Comparison of ENCODE assay signal across 37 mouse cellular contexts in the genomic region with DNA sequence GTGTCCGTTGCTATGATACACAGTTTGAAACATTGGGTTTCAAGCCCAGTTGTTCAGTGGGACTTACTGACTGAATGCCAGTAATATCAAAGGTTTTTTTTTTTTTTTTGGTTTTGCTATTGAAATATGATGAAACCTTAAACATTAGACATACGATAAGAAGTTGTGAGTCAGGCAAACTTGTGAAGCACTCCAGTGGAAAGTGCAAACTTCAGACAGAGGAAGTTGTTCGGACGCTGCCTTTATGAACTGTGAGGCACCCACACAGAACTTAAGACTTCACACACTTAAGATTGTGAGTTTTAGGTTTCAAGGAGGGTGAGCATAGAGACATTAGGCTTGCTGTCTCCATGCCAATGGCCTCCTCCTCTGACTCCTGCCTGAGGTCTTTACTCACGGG. TPM values are rescaled to one million over a fixed set of nuclear protein-coding genes. Genes with fewer than 3 reads are reported as not detected.
"Had no signal": no experiment of that assay in that cellular context is flagged by ENCODE, and none has a peak within 500 bp of the region (broad histone marks: within the 10 kb centered on the region; RNA-seq: fewer than 3 reads in every experiment).

No protein-coding gene starts in this region.

- ATAC-seq: hindbrain, postnatal 0 days; intestine, embryonic 16.5 days had no signal

- H3K9ac ChIP-seq: heart, embryonic 13.5 days; heart, embryonic 15.5 days; hindbrain, embryonic 13.5 days; hindbrain, embryonic 15.5 days; kidney, embryonic 15.5 days; limb, embryonic 13.5 days; limb, embryonic 15.5 days had no signal

- H3K4me2 ChIP-seq: heart, embryonic 11.5 days; heart, embryonic 13.5 days; heart, embryonic 15.5 days; hindbrain, embryonic 13.5 days; hindbrain, embryonic 15.5 days; kidney, embryonic 15.5 days; limb, embryonic 13.5 days; limb, embryonic 15.5 days; liver, embryonic 11.5 days had no signal

- H3K4me1 ChIP-seq: heart, embryonic 15.5 days; hindbrain, embryonic 15.5 days; kidney, embryonic 15.5 days; limb, embryonic 13.5 days; limb, embryonic 15.5 days had no signal

- H3K9me3 ChIP-seq: heart, embryonic 13.5 days; heart, embryonic 15.5 days; hindbrain, embryonic 13.5 days; hindbrain, embryonic 15.5 days; kidney, embryonic 15.5 days; limb, embryonic 13.5 days; limb, embryonic 15.5 days had no signal

- H3K27me3 ChIP-seq: heart, embryonic 13.5 days; heart, embryonic 15.5 days; hindbrain, embryonic 13.5 days; hindbrain, embryonic 15.5 days; kidney, embryonic 15.5 days; limb, embryonic 13.5 days; limb, embryonic 15.5 days had no signal

- H3K27ac ChIP-seq: gastrocnemius, adult 2 months; heart, adult 2 months; heart, embryonic 13.5 days; heart, embryonic 15.5 days; hindbrain, embryonic 13.5 days; hindbrain, embryonic 15.5 days; hindbrain, postnatal 0 days; kidney, embryonic 15.5 days; kidney, postnatal 0 days; limb, embryonic 13.5 days; limb, embryonic 15.5 days had no signal

- DNase-seq: gastrocnemius, adult 2 months; gastrocnemius, postnatal 10 days; gastrocnemius, postnatal 25 days; heart, adult 11 months; heart, adult 2 months; heart, postnatal 14 days; heart, postnatal 36 days; kidney, adult 11 months; kidney, adult 2 months; kidney, adult 9 months; kidney, postnatal 14 days; kidney, postnatal 36 days; layer of hippocampus, postnatal 36 days; left cerebral cortex, postnatal 4 days had no signal

- H3K4me3 ChIP-seq: gastrocnemius, adult 2 months; heart, adult 2 months; heart, embryonic 13.5 days; heart, embryonic 15.5 days; hindbrain, embryonic 13.5 days; hindbrain, embryonic 15.5 days; kidney, embryonic 15.5 days; limb, embryonic 13.5 days; limb, embryonic 15.5 days had no signal

- H3K36me3 ChIP-seq: heart, embryonic 13.5 days; heart, embryonic 15.5 days; hindbrain, embryonic 13.5 days; hindbrain, embryonic 15.5 days; kidney, embryonic 15.5 days; limb, embryonic 13.5 days; limb, embryonic 15.5 days had no signal

RNA-seq across cellular contexts. Expression of a gene that starts 0.5 kb away (rescaled TPM):
- total RNA-seq: gastrocnemius, adult 2 months; gastrocnemius, postnatal 10 days; gastrocnemius, postnatal 25 days; heart, adult 2 months; heart, postnatal 14 days; heart, postnatal 36 days; hematopoietic stem cell, adult 5-6 weeks; layer of hippocampus, adult 18-20 months; layer of hippocampus, postnatal 10 days; layer of hippocampus, postnatal 36 days; left cerebral cortex, adult 18-20 months; left cerebral cortex, adult 8-10 months; left cerebral cortex, postnatal 10 days; left cerebral cortex, postnatal 25 days; left cerebral cortex, postnatal 4 days had no signal
- polyA plus RNA-seq: frontal cortex, adult 2 months; heart, adult 2 months; heart, embryonic 11.5 days; heart, embryonic 13.5 days; heart, embryonic 15.5 days; heart, postnatal 0 days; hindbrain, embryonic 11.5 days; hindbrain, embryonic 13.5 days; hindbrain, embryonic 15.5 days; hindbrain, postnatal 0 days; kidney, adult 2 months; kidney, embryonic 15.5 days; limb, embryonic 11.5 days; limb, embryonic 13.5 days; limb, embryonic 15.5 days; liver, embryonic 11.5 days had no signal

RNA-seq across cellular contexts. Expression of a gene that starts 5.6 kb away (rescaled TPM):
- total RNA-seq: gastrocnemius, adult 2 months; gastrocnemius, postnatal 10 days; gastrocnemius, postnatal 25 days; heart, adult 2 months; heart, postnatal 14 days; heart, postnatal 36 days; hematopoietic stem cell, adult 5-6 weeks; hindbrain, postnatal 0 days had no signal
- polyA plus RNA-seq: heart, adult 2 months; kidney, adult 2 months had no signal
